Mouse (Mus musculus) layer of hippocampus, postnatal 14 days (tissue): ENCODE data around the gene Gm11037. TPM values are rescaled to one million over a fixed set of nuclear protein-coding genes. Genes with fewer than 3 reads are reported as not detected.

Experiments
- DNase-seq, 2 experiments: peaks; one replicate each; pipeline ENCODE4 v3.0.0; 2021 to 2022; ENCODE audit warnings: low spot score in 2 of 2, mixed read lengths in 1 of 2
- total RNA-seq, 2 experiments: library from RNA; stranded (reverse); gene quantifications; 2 replicates each; pipeline ENCODE4 v1.2.3; 2021

The Gm11037 gene
- total RNA-seq, 2 experiments from 2014 or later: not detected

GRCm38 (mm10) chr2:131128211-131128610 is 5.1 kb upstream of the Gm11037 start:
- DNase-seq: no peak

GRCm38 (mm10) chr2:131128636-131129157 is 4.6 kb upstream of the Gm11037 start:
- no peak for DNase-seq

- no peak for DNase-seq
Observed at GRCm38 (mm10) chr2:131129836-131130235, 3.5 kb upstream of the Gm11037 start.

- no peak for DNase-seq
Observed at GRCm38 (mm10) chr2:131130849-131131248, 2.4 kb upstream of the Gm11037 start.

- DNase-seq: no peak
Observed at GRCm38 (mm10) chr2:131132111-131132888, 997 bp upstream of the Gm11037 start.

- no peak for DNase-seq
Observed at GRCm38 (mm10) chr2:131134381-131134780, 1.1 kb downstream of the Gm11037 start.

- no peak for DNase-seq
Observed at GRCm38 (mm10) chr2:131134826-131135400, 1.6 kb downstream of the Gm11037 start.

- DNase-seq: no peak
Observed at GRCm38 (mm10) chr2:131135521-131136139, 2.3 kb downstream of the Gm11037 start.

GRCm38 (mm10) chr2:131138296-131138695 is 5.0 kb downstream of the Gm11037 start:
- no peak for DNase-seq

- DNase-seq: no peak
Observed at GRCm38 (mm10) chr2:131138760-131139159, 5.5 kb downstream of the Gm11037 start.

- DNase-seq: no peak
Observed at GRCm38 (mm10) chr2:131139287-131139686, 6.0 kb downstream of the Gm11037 start.

- DNase-seq: no peak
Observed at GRCm38 (mm10) chr2:131139886-131140532, 6.7 kb downstream of the Gm11037 start.

- DNase-seq: no peak
Observed at GRCm38 (mm10) chr2:131140533-131140905, 7.2 kb downstream of the Gm11037 start.

- no peak for DNase-seq
Observed at GRCm38 (mm10) chr2:131141336-131141986, 8.2 kb downstream of the Gm11037 start.

GRCm38 (mm10) chr2:131142592-131142991 is 9.3 kb downstream of the Gm11037 start:
- peak; percentile 22 to 48 for DNase-seq

- no peak for DNase-seq
Observed at GRCm38 (mm10) chr2:131143007-131143780, 9.9 kb downstream of the Gm11037 start.

GRCm38 (mm10) chr2:131145121-131145520 is 11.8 kb downstream of the Gm11037 start:
- no peak for DNase-seq

- no peak for DNase-seq
Observed at GRCm38 (mm10) chr2:131145536-131145935, 12.2 kb downstream of the Gm11037 start.

GRCm38 (mm10) chr2:131146193-131147042 is 13.1 kb downstream of the Gm11037 start:
- no peak for DNase-seq

GRCm38 (mm10) chr2:131147043-131147365 is 13.7 kb downstream of the Gm11037 start:
- DNase-seq: no peak
